Mouse (Mus musculus): ENCODE results near the gene Pnmt.

GRCm38 (mm10) chr11:98431743-98432502 lies 45.7 kb downstream of the Pnmt start:
- TF ChIP-seq POLR2A (IDR thresholded peaks at IDR 0.05; ENCODE audit: control insufficient read depth, extremely low read depth, insufficient read depth, low read length, poor library complexity) (no peak), CTCF (IDR thresholded peaks at IDR 0.05; ENCODE audit: borderline replicate concordance, control insufficient read depth, extremely low read depth, insufficient read depth, low read length, poor library complexity) (no peak)
